Mouse (Mus musculus) hindbrain, embryonic 15.5 days (tissue): ENCODE measurements around the gene Nek11. TPM values are rescaled to one million over a fixed set of nuclear protein-coding genes. Genes with fewer than 3 reads are reported as not detected.

Source experiments
- ATAC-seq: fragments of 200-750 bp; cut with Nextera tagmentation; 2 replicates; pipeline ENCODE4 v1.8.0; 2017; ENCODE audit warnings: low read depth, moderate number of reproducible peaks, moderate TSS enrichment; ENCODE audit not compliant: low FRiP score
- H3K27ac ChIP-seq: fragments of 300-500 bp; sonication (generic); replicated peaks from 2 replicates; pipeline ENCODE4 v1.5.1; 2015; ENCODE audit warnings: mild to moderate bottlenecking, inconsistent platforms
- H3K27me3 ChIP-seq: fragments of 300-500 bp; sonication (generic); 2 replicates; pipeline ENCODE4 v1.6.1; 2015; ENCODE audit warnings: control low read depth, inconsistent platforms
- H3K36me3 ChIP-seq: fragments of 300-500 bp; sonication (generic); 2 replicates; pipeline ENCODE4 v1.6.1; 2015; ENCODE audit warnings: control low read depth, inconsistent platforms
- H3K4me1 ChIP-seq: fragments of 300-500 bp; sonication (generic); replicated peaks from 2 replicates; pipeline ENCODE4 v1.6.1; 2015; ENCODE audit warnings: control low read depth, inconsistent platforms
- H3K4me2 ChIP-seq: fragments of 300-500 bp; sonication (generic); 2 replicates; pipeline ENCODE4 v1.6.1; 2015; ENCODE audit warnings: moderate library complexity, mild to moderate bottlenecking, inconsistent platforms
- H3K4me3 ChIP-seq: fragments of 300-500 bp; sonication (generic); 2 replicates; pipeline ENCODE4 v1.5.1; 2015; ENCODE audit warnings: mild to moderate bottlenecking, inconsistent platforms
- H3K9ac ChIP-seq: fragments of 300-500 bp; sonication (generic); 2 replicates; pipeline ENCODE4 v1.6.1; 2015; ENCODE audit warnings: inconsistent platforms
- H3K9me3 ChIP-seq: fragments of 300-500 bp; sonication (generic); 2 replicates; pipeline ENCODE4 v1.6.1; 2016; ENCODE audit warnings: control low read depth, inconsistent platforms
- WGBS: fragments of 180-500 bp; shearing (Covaris S2); methylation state at CpG from one replicate; pipeline ENCODE4 v1.1.7; 2015; 5-methylcytosine and 5-hydroxymethylcytosine counted together
- polyA plus RNA-seq: library from polyadenylated mRNA; unstranded; fragments of >200 nt; fragmentation: Nextera tagmentation; extraction: Ambion mirVana; gene quantifications from 2 replicates; pipeline ENCODE4 v1.2.1, GENCODE M21; 2015

Gene Nek11
- polyA plus RNA-seq, 1 experiment from 2014 or later, result 2.9 TPM

GRCm38 (mm10) chr9:105309553-105310281 is 85.6 kb downstream of the Nek11 start:
- peak; percentile 66; the same call in 1 of the 2 replicates for ATAC-seq
- Histone ChIP-seq H3K9ac (no peak overlapping the region), H3K36me3 (no peaks in the 10 kb centered on the region), H3K4me3 (no peak overlapping the region), H3K27me3 (no peaks in the 10 kb centered on the region), H3K4me1 (peaks cover 25% of the 10 kb centered on the region), H3K4me2 (peak overlapping the region; percentile 27; the same call in 1 of the 2 replicates), H3K27ac (peak overlapping the region; percentile 47), H3K9me3 (no peaks in the 10 kb centered on the region)
- 28% methylated on average over 9 of the region's 9 CpGs for WGBS

GRCm38 (mm10) chr9:105306042-105306441 is 89.3 kb downstream of the Nek11 start:
- no peaks in the 10 kb centered on the region for H3K9me3 ChIP-seq
- H3K9ac ChIP-seq, result no peak overlapping the region
- H3K4me3 ChIP-seq, result no peak overlapping the region
- no peaks in the 10 kb centered on the region for H3K36me3 ChIP-seq
- peaks cover 25% of the 10 kb centered on the region for H3K4me1 ChIP-seq
- no peak for ATAC-seq
- H3K4me2 ChIP-seq, result no peak overlapping the region
- no peak overlapping the region for H3K27ac ChIP-seq
- no peaks in the 10 kb centered on the region for H3K27me3 ChIP-seq
- 65% methylated on average over 2 of the region's 2 CpGs for WGBS

- no peaks in the 10 kb centered on the region for H3K36me3 ChIP-seq
- H3K9me3 ChIP-seq, result no peaks in the 10 kb centered on the region
- no peak overlapping the region for H3K4me3 ChIP-seq
- no peak for ATAC-seq
- H3K9ac ChIP-seq, result no peak overlapping the region
- 67% methylated on average over 3 of the region's 3 CpGs for WGBS
- no peak overlapping the region for H3K4me2 ChIP-seq
- H3K27ac ChIP-seq, result no peak overlapping the region
- peaks cover under 1% of the 10 kb centered on the region for H3K4me1 ChIP-seq
- H3K27me3 ChIP-seq, result no peaks in the 10 kb centered on the region
Measured at GRCm38 (mm10) chr9:105302230-105302629, 93.1 kb downstream of the Nek11 start.

GRCm38 (mm10) chr9:105301396-105301795 is 93.9 kb downstream of the Nek11 start:
- no peak overlapping the region for H3K27ac ChIP-seq
- H3K4me3 ChIP-seq, result no peak overlapping the region
- 88% methylated on average over 1 of the region's 1 CpGs for WGBS
- H3K4me1 ChIP-seq, result no peaks in the 10 kb centered on the region
- no peaks in the 10 kb centered on the region for H3K27me3 ChIP-seq
- no peaks in the 10 kb centered on the region for H3K9me3 ChIP-seq
- no peak overlapping the region for H3K9ac ChIP-seq
- no peaks in the 10 kb centered on the region for H3K36me3 ChIP-seq
- H3K4me2 ChIP-seq, result no peak overlapping the region
- ATAC-seq, result no peak

GRCm38 (mm10) chr9:105300738-105301325 is 94.5 kb downstream of the Nek11 start:
- WGBS, result 50% methylated on average over 2 of the region's 2 CpGs
- H3K36me3 ChIP-seq, result no peaks in the 10 kb centered on the region
- H3K9me3 ChIP-seq, result no peaks in the 10 kb centered on the region
- no peak overlapping the region for H3K27ac ChIP-seq
- no peak for ATAC-seq
- no peak overlapping the region for H3K4me2 ChIP-seq
- H3K4me1 ChIP-seq, result no peaks in the 10 kb centered on the region
- no peak overlapping the region for H3K9ac ChIP-seq
- H3K27me3 ChIP-seq, result no peaks in the 10 kb centered on the region
- H3K4me3 ChIP-seq, result no peak overlapping the region

GRCm38 (mm10) chr9:105284670-105285069 is 110.7 kb downstream of the Nek11 start:
- WGBS, result 41% methylated on average over 7 of the region's 7 CpGs
- no peak overlapping the region for H3K9ac ChIP-seq

GRCm38 (mm10) chr9:105282725-105283124 is 112.6 kb downstream of the Nek11 start:
- Histone ChIP-seq H3K27ac (no peak overlapping the region), H3K4me2 (no peak overlapping the region), H3K4me1 (no peaks in the 10 kb centered on the region), H3K9me3 (no peaks in the 10 kb centered on the region), H3K36me3 (no peaks in the 10 kb centered on the region), H3K27me3 (no peaks in the 10 kb centered on the region), H3K4me3 (no peak overlapping the region), H3K9ac (no peak overlapping the region)
- no peak for ATAC-seq
- WGBS, result 24% methylated on average over 4 of the region's 4 CpGs

More at GRCm38 (mm10) chr9:105284670-105285069, 110.7 kb downstream of the Nek11 start:
- H3K9me3 ChIP-seq, result no peaks in the 10 kb centered on the region
- no peaks in the 10 kb centered on the region for H3K36me3 ChIP-seq
- no peaks in the 10 kb centered on the region for H3K27me3 ChIP-seq
- H3K27ac ChIP-seq, result no peak overlapping the region
- no peak for ATAC-seq
- H3K4me2 ChIP-seq, result no peak overlapping the region
- H3K4me1 ChIP-seq, result peaks cover under 1% of the 10 kb centered on the region; the same call in 1 of the 2 replicates
- H3K4me3 ChIP-seq, result no peak overlapping the region

GRCm38 (mm10) chr9:105274925-105275324 is 120.4 kb downstream of the Nek11 start:
- no peak overlapping the region for H3K4me2 ChIP-seq
- no peak overlapping the region for H3K27ac ChIP-seq
- no peak overlapping the region for H3K9ac ChIP-seq
- no peaks in the 10 kb centered on the region for H3K27me3 ChIP-seq
- ATAC-seq, result no peak
- 66% methylated on average over 3 of the region's 3 CpGs for WGBS
- H3K4me1 ChIP-seq, result peaks cover 12% of the 10 kb centered on the region
- H3K4me3 ChIP-seq, result no peak overlapping the region
- no peaks in the 10 kb centered on the region for H3K9me3 ChIP-seq
- no peaks in the 10 kb centered on the region for H3K36me3 ChIP-seq

GRCm38 (mm10) chr9:105274286-105274685 is 121.0 kb downstream of the Nek11 start:
- Histone ChIP-seq H3K4me1 (peaks cover 12% of the 10 kb centered on the region), H3K27me3 (no peaks in the 10 kb centered on the region), H3K9ac (no peak overlapping the region), H3K4me2 (no peak overlapping the region), H3K27ac (no peak overlapping the region; the same call in 1 of the 2 replicates), H3K4me3 (no peak overlapping the region), H3K36me3 (no peaks in the 10 kb centered on the region), H3K9me3 (no peaks in the 10 kb centered on the region)
- 0 out of 2 replicates have a peak, but pooled peaks have one; percentile 56 for ATAC-seq
- 18% methylated on average over 6 of the region's 6 CpGs for WGBS

GRCm38 (mm10) chr9:105272241-105272640 is 123.1 kb downstream of the Nek11 start:
- H3K4me2 ChIP-seq, result no peak overlapping the region
- no peak overlapping the region for H3K4me3 ChIP-seq
- peaks cover 12% of the 10 kb centered on the region for H3K4me1 ChIP-seq
- H3K36me3 ChIP-seq, result no peaks in the 10 kb centered on the region
- H3K27me3 ChIP-seq, result no peaks in the 10 kb centered on the region
- 16% methylated on average over 7 of the region's 7 CpGs for WGBS
- no peaks in the 10 kb centered on the region for H3K9me3 ChIP-seq
- H3K9ac ChIP-seq, result no peak overlapping the region
- H3K27ac ChIP-seq, result no peak overlapping the region
- no peak for ATAC-seq

- Histone ChIP-seq H3K4me1 (0 out of 2 replicates have a peak, but pooled peaks cover 10% of the 10 kb centered on the region), H3K36me3 (no peaks in the 10 kb centered on the region), H3K9ac (no peak overlapping the region), H3K4me2 (no peak overlapping the region), H3K27ac (peak overlapping the region; percentile 20; the same call in 1 of the 2 replicates), H3K9me3 (no peaks in the 10 kb centered on the region), H3K4me3 (no peak overlapping the region), H3K27me3 (no peaks in the 10 kb centered on the region)
- 63% methylated on average over 2 of the region's 2 CpGs for WGBS
- ATAC-seq, result no peak
Measured at GRCm38 (mm10) chr9:105263140-105263539, 132.2 kb downstream of the Nek11 start.

- H3K27ac ChIP-seq, result 0 out of 2 replicates have a peak overlapping the region, but pooled peaks have one; percentile 16
- no peak overlapping the region for H3K4me2 ChIP-seq
- H3K4me1 ChIP-seq, result 0 out of 2 replicates have a peak, but pooled peaks cover 11% of the 10 kb centered on the region
- peak; percentile 74 for ATAC-seq
- no peaks in the 10 kb centered on the region for H3K9me3 ChIP-seq
- 52% methylated on average over 10 of the region's 10 CpGs for WGBS
- no peaks in the 10 kb centered on the region for H3K27me3 ChIP-seq
- H3K9ac ChIP-seq, result no peak overlapping the region
- no peak overlapping the region for H3K4me3 ChIP-seq
- no peaks in the 10 kb centered on the region for H3K36me3 ChIP-seq
Measured at GRCm38 (mm10) chr9:105257668-105258067, 137.7 kb downstream of the Nek11 start.
